Mouse (Mus musculus) left cerebral cortex, postnatal 14 days (tissue): ENCODE data around the gene Vav2. TPM values are rescaled to one million over a fixed set of nuclear protein-coding genes. Genes with fewer than 3 reads are reported as not detected.

Experiments used
- DNase-seq, 2 experiments: peaks; one replicate each; pipeline ENCODE4 v3.0.0; 2021 to 2022; ENCODE audit warnings: low spot score in 2 of 2, mixed read lengths in 1 of 2
- intact Hi-C: fragments of 180-260 bp; cut with DNase I; formaldehyde crosslinking; loops from one replicate; pipeline ENCODE4 v1.15.1; 2025
- long read RNA-seq, 2 experiments: library from polyadenylated mRNA; stranded (forward); transcript quantifications; one replicate each; pipeline ENCODE4 v2.0.0; 2021
- total RNA-seq, 2 experiments: library from RNA; stranded (reverse); gene quantifications; 2 replicates each; pipeline ENCODE4 v1.2.3; 2021

The Vav2 gene
- 10 to 100 TPM; 15.9 to 18.9 TPM for total RNA-seq
- long read RNA-seq, experiment 1, partial matches to known transcripts, result 3 of 3 reads
- long read RNA-seq, experiment 1, other reads (novel, unspliced or antisense), result 0 of 3 reads
- long read RNA-seq, experiment 2, partial matches to known transcripts, result 1 of 6 reads
- long read RNA-seq, experiment 2, other reads (novel, unspliced or antisense), result 5 of 6 reads

GRCm38 (mm10) chr2:27426855-27427457, at the start of gene Vav2:
TSS of gene Vav2 (minus strand) at chr2:27427033.
- intact Hi-C loops, result loop anchor here (10.0 kb wide), 1 partner anchor 82 kb away; no protein-coding TSS in a partner anchor
- peak; percentile 60 to 82 for DNase-seq

GRCm38 (mm10) chr2:27475495-27476302, 48.9 kb upstream of the Vav2 start:
- intact Hi-C loops, result loop anchor here (2.0 kb wide), 1 partner anchor 39 kb away; the partner anchor contains the start of gene Wdr5

GRCm38 (mm10) chr2:27474621-27475484, 48.0 kb upstream of the Vav2 start:
- intact Hi-C loops, result loop anchor here (2.0 kb wide), 1 partner anchor 40 kb away; the partner anchor contains the start of gene Wdr5
- peak; percentile 27 to 39 for DNase-seq

More at GRCm38 (mm10) chr2:27475495-27476302, 48.9 kb upstream of the Vav2 start:
- peak; percentile 94 to 95 for DNase-seq

DNA sequence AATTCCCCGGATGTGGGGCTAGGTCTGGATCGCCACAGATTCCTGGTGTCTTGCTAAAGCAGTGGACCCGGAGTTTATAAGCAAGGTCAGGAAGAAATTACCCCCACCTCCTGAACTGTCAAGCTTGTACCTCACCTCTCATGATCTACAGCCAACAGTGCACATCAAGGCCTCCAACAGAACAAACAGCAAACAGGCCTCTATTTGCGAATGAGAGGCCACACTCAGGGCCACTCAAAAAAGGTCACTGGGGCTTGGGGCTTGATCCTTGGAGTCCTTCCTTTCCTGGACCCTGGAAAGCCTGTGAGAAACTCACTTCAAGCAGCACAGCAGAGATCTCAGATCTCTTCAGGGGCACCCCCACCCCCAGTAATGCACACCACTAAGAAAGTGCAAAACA, 47.1 kb upstream of the Vav2 start:
- intact Hi-C loops, result loop anchor here (2.0 kb wide), 1 partner anchor 41 kb away; the partner anchor contains the start of gene Wdr5
- DNase-seq, result no peak

DNA sequence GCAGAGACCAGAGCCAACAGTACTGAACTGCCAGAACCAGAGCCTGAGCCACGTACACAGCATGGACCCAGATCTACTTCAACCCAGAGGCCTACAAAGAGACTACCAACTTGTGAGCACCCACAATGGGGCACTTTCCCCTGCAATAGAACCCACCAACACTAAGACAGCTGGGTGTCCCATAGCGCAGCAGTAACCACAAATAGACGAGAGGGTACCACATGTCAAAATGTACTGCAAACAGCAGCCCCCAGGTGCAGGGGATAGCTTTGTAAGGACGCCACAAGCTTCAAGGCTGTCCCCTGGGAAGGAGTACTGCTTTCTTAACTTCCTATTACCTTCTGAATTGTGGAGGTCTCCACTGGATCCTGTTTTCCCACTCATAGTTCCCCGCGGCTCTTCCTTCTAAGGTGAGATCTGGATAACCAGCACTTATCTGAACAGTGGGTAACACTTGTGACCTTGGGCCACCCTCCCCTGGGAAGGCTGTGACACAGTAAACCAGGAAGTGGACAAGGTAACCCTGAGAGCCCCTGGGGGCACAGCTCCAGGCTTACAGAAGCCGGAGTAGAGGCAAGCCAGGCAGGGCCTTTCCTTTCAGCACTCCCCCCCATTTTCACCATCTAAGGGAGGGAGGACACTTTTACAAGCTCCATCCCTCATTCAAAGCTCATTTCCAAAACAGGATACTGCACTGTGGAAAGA, 46.4 kb upstream of the Vav2 start:
- intact Hi-C loops, result no loop called here
- DNase-seq, result no peak

GRCm38 (mm10) chr2:27471170-27471584, 44.3 kb upstream of the Vav2 start:
- DNase-seq, result no peak
- intact Hi-C loops, result no loop called here

DNA sequence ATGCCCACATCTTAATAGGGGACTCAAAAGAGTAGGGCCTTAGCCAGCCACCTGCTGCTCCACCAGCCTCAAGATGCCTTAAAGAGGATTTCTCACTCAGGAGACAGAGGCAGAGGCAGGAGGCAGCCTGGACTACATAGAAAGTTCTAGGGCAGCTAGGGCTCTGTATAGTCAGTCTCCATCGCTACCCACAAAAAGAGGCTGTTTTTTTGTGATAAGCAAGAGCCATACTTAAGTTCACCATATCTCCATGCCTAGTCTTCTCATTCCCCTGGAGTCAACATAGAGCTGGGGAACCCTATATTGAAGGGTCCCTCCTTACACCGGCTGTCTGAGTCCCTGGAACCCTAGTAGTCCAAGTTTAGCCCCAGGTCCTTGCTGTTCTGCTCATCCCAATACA, 43.7 kb upstream of the Vav2 start:
- no peak for DNase-seq
- intact Hi-C loops, result no loop called here

DNA sequence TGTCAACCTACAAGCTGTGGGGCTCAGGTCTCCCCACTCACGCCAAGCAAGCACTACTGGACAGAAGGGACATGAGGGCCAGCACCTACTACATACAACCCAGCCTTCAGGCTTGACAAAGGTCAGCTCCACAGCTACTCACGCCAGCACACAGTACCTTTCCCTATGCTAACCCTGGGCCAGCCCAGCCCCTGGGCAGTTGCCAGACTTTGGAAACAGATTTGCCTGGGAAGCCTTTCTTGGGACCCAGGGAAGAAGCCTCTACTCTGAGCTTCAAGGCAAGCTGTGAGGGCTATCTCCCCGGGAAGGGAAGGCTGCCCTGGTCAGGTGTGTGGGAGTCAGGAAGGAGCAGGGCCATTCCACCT, 43.1 kb upstream of the Vav2 start:
- DNase-seq, result peak in 1 of 2 experiments; percentile 1
- intact Hi-C loops, result no loop called here

- intact Hi-C loops, result no loop called here
- no peak for DNase-seq
Observed at GRCm38 (mm10) chr2:27469292-27469990, 42.6 kb upstream of the Vav2 start.

- DNase-seq, result no peak
- intact Hi-C loops, result no loop called here
Observed at GRCm38 (mm10) chr2:27462901-27463300, 36.1 kb upstream of the Vav2 start.

GRCm38 (mm10) chr2:27461881-27462660, 35.2 kb upstream of the Vav2 start:
- no peak for DNase-seq
- intact Hi-C loops, result no loop called here

GRCm38 (mm10) chr2:27460651-27461050, 33.8 kb upstream of the Vav2 start:
- intact Hi-C loops, result no loop called here
- DNase-seq, result no peak

DNA sequence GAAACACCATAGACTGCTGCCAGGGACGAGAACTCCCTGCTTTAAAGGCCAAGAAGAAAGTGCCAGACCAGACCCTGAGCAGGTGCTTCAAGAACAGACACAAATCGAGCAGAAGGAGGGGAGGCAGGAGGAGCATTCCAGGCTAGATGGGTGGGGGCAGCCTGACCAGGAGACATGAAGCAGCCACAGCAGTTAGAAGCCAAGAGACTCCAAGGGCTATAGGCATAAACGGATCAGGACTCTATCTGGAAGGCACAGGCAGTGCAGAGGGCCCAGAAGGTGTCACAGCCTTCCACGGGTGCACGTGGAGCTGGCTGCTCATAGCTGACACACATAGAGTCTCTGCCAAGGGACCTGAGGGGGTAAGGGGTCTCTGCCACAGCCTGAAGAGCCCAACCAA, 33.3 kb upstream of the Vav2 start:
- intact Hi-C loops, result no loop called here
- DNase-seq, result no peak

- DNase-seq, result no peak
- intact Hi-C loops, result no loop called here
Observed at GRCm38 (mm10) chr2:27459735-27460134, 32.9 kb upstream of the Vav2 start.

- intact Hi-C loops, result loop anchor here (5.0 kb wide), 1 partner anchor 67 kb away; the partner anchor contains the start of gene Wdr5
- DNase-seq, result no peak
Observed at GRCm38 (mm10) chr2:27450226-27450625, 23.4 kb upstream of the Vav2 start.

DNA sequence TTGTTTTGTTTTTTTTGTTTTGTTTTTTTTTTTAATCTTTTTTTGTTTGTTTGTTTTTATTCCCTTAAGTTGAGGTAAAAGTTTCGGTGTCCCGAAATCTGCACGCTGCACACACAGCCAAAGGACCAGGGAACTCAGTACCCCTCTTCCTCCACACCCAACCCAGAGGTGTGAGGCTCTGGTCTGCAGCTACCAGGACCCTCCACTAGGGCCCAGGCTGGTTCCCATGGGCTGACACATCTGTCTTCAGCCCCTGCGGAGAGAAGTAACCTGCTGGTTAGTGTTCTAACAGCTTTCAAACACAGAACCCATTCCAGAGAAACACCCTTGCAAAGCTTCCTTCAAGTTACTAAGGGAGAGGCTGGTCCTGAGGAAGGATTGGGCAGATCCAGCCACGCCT, 20.9 kb upstream of the Vav2 start:
- no peak for DNase-seq
- intact Hi-C loops, result no loop called here

DNA sequence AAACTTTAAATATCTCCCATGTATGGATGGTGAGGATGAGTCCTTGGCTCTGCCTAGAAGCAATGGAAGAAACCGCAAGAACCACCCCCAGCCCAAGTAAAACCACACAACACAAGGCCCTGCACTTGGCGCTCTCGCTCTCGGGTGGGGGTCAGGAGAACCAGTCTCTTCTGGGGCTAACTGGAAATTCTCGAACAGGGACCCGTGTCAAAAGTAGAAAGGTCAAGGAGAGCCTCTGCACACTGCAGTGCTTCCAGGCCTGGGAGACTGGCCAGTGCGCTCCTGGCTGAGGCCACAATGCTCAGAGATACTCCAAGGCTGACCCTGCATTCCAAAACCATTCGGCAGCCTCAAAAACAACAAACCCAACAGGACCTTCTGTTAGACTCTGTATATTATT, 20.0 kb upstream of the Vav2 start:
- intact Hi-C loops, result no loop called here
- no peak for DNase-seq

- no peak for DNase-seq
- intact Hi-C loops, result no loop called here
Observed at GRCm38 (mm10) chr2:27445910-27446309, 19.1 kb upstream of the Vav2 start.
